Mouse (Mus musculus) midbrain, embryonic 14.5 days (tissue): ENCODE data around the gene Sik1. TPM values are rescaled to one million over a fixed set of nuclear protein-coding genes. Genes with fewer than 3 reads are reported as not detected.
"Not testable (repeated sequence)": the region's sequence is repeated elsewhere in the genome, so short reads cannot be mapped to it uniquely, and the experiment has no call there.

Experiments used
- ATAC-seq: fragments of 200-750 bp; cut with Nextera tagmentation; 2 replicates; pipeline ENCODE4 v1.8.0; 2017; ENCODE audit warnings: moderate number of reproducible peaks, moderate library complexity; ENCODE audit not compliant: low FRiP score, low TSS enrichment
- DNase-seq: peaks from one replicate; pipeline ENCODE4 v3.0.0-alpha.2; 2015
- H3K27ac ChIP-seq: fragments of 300-500 bp; sonication (generic); replicated peaks from 2 replicates; pipeline ENCODE4 v1.5.1; 2014; ENCODE audit warnings: mild to moderate bottlenecking, low read depth, low read length, moderate library complexity
- H3K27me3 ChIP-seq: fragments of 300-500 bp; sonication (generic); 2 replicates; pipeline ENCODE4 v1.6.1; 2014; ENCODE audit warnings: low read length, control low read depth, mixed read lengths; ENCODE audit not compliant: control insufficient read depth, insufficient read depth
- H3K36me3 ChIP-seq: fragments of 300-500 bp; sonication (generic); 2 replicates; pipeline ENCODE4 v1.6.1; 2014; ENCODE audit warnings: low read length, control low read depth; ENCODE audit not compliant: control insufficient read depth, insufficient read depth
- H3K4me1 ChIP-seq: fragments of 300-500 bp; sonication (generic); 2 replicates; pipeline ENCODE4 v1.6.1; 2014; ENCODE audit warnings: mild to moderate bottlenecking, antibody characterized with exemption, low read length, control low read depth; ENCODE audit not compliant: control insufficient read depth, insufficient read depth
- H3K4me2 ChIP-seq: fragments of 300-500 bp; sonication (generic); 2 replicates; pipeline ENCODE4 v1.6.1; 2014; ENCODE audit warnings: mild to moderate bottlenecking, low read length, moderate library complexity
- H3K4me3 ChIP-seq: fragments of 300-500 bp; sonication (generic); replicated peaks from 2 replicates; pipeline ENCODE4 v1.5.1; 2014; ENCODE audit warnings: low read depth, low read length
- H3K9ac ChIP-seq: fragments of 300-500 bp; sonication (generic); replicated peaks from 2 replicates; pipeline ENCODE4 v1.6.1; 2014; ENCODE audit warnings: mild to moderate bottlenecking, low read length, moderate library complexity
- H3K9me3 ChIP-seq: fragments of 300-500 bp; sonication (generic); 2 replicates; pipeline ENCODE4 v1.6.1; 2016; ENCODE audit warnings: low read length, control low read depth, mixed read lengths; ENCODE audit not compliant: control insufficient read depth
- WGBS: fragments of 180-500 bp; shearing (Covaris S2); extraction: QIAGEN DNeasy Blood & Tissue Kit; methylation state at CpG from one replicate; pipeline ENCODE4 v1.1.7; 2014; 5-methylcytosine and 5-hydroxymethylcytosine counted together
- polyA plus RNA-seq: library from polyadenylated mRNA; unstranded; fragments of >200 nt; fragmentation: Nextera tagmentation; extraction: Ambion mirVana; gene quantifications from 2 replicates; pipeline ENCODE4 v1.2.1, GENCODE M21; 2014

The Sik1 gene
- polyA plus RNA-seq, 1 experiment from 2014 or later, result 19.3 TPM

DNA sequence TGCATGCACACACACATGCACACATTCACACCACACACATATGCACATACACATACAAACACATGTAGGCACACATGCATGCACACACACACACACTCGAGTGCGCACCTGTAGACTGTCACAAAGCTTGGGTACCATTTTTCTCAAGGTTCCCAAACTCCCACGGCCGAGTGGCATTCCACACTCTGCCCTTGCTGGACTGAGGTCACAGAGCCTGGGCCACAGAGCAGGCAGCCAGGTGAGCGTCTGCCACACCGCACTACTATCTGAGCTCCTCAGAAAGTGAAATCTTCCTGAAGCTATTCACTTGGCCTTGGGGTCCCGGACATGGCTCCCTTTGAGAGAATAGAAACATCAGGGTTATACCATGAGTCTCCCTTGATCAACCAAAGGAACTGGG lies 40.7 kb upstream of the Sik1 start:
- no peaks in the 10 kb centered on the region for H3K27me3 ChIP-seq
- ATAC-seq (no peak), DNase-seq (no peak)
- whole genome bisulfite sequencing, result 97% methylated on average over 7 of the region's 7 CpGs
- H3K4me2 ChIP-seq, result no peak overlapping the region
- H3K4me3 ChIP-seq, result no peak overlapping the region
- H3K9ac ChIP-seq, result no peak overlapping the region
- H3K27ac ChIP-seq, result no peak overlapping the region
- H3K4me1 ChIP-seq, result peaks cover 12% of the 10 kb centered on the region; the same call in 1 of the 2 replicates
- H3K9me3 ChIP-seq, result no peaks in the 10 kb centered on the region
- H3K36me3 ChIP-seq, result no peaks in the 10 kb centered on the region

DNA sequence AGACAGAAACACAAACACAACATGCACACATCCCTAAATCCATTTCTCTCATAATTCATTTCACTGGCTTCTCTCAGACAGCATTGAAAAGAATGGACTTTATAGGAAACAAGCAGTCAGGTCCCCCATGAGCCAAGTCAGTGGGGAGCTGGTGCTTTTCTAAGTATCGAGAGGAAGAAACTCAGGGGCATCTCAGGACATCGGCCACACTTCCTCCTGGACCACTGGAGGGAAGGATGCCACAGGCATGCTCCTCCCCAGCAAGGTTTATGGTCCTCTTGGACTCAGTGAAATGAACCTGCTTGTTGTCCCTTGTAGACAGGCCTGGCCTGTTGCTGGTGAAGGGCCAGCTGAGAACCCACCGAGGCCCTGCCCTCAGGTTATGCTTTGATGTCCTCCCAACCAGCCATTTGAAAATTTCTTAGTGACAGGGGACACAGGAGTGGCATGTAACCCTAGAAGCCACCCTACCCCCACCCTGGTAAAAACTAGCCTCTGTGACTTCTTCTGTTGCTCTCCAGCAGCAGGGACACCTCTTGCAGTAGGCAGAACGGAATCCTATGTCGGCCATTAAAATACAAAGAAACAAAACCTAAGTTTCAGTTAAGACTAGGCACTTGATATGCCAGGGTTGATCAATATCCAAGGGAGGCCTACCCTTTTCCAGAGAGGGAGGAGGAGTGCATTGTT lies 37.9 kb upstream of the Sik1 start:
- Histone ChIP-seq H3K36me3 (no peaks in the 10 kb centered on the region), H3K27ac (no peak overlapping the region), H3K4me2 (no peak overlapping the region), H3K4me3 (no peak overlapping the region), H3K4me1 (peaks cover 12% of the 10 kb centered on the region; the same call in 1 of the 2 replicates), H3K9me3 (no peaks in the 10 kb centered on the region), H3K9ac (no peak overlapping the region), H3K27me3 (no peaks in the 10 kb centered on the region)
- 91% methylated on average over 5 of the region's 5 CpGs for WGBS
- DNase-seq (no peak), ATAC-seq (no peak)

- H3K4me3 ChIP-seq, result no peak overlapping the region
- H3K4me1 ChIP-seq, result peaks cover 12% of the 10 kb centered on the region; the same call in 1 of the 2 replicates
- no peak overlapping the region for H3K9ac ChIP-seq
- H3K9me3 ChIP-seq, result no peaks in the 10 kb centered on the region
- ATAC-seq (no peak), DNase-seq (peak; percentile 51)
- H3K4me2 ChIP-seq, result no peak overlapping the region
- WGBS, result 43% methylated on average over 10 of the region's 10 CpGs
- no peaks in the 10 kb centered on the region for H3K36me3 ChIP-seq
- no peak overlapping the region for H3K27ac ChIP-seq
- no peaks in the 10 kb centered on the region for H3K27me3 ChIP-seq
Observed at GRCm38 (mm10) chr17:31892750-31893149, 37.1 kb upstream of the Sik1 start.

GRCm38 (mm10) chr17:31891858-31892257 lies 36.3 kb upstream of the Sik1 start:
- no peak overlapping the region for H3K4me3 ChIP-seq
- no peak for DNase-seq
- no peak for ATAC-seq
- 83% methylated on average over 4 of the region's 4 CpGs for WGBS
- no peak overlapping the region for H3K4me2 ChIP-seq
- H3K36me3 ChIP-seq, result no peaks in the 10 kb centered on the region
- H3K4me1 ChIP-seq, result peaks cover 12% of the 10 kb centered on the region; the same call in 1 of the 2 replicates
- H3K9me3 ChIP-seq, result no peaks in the 10 kb centered on the region
- H3K27me3 ChIP-seq, result no peaks in the 10 kb centered on the region
- H3K27ac ChIP-seq, result 0 out of 2 replicates have a peak overlapping the region, but pooled peaks have one; percentile 8
- no peak overlapping the region for H3K9ac ChIP-seq

DNA sequence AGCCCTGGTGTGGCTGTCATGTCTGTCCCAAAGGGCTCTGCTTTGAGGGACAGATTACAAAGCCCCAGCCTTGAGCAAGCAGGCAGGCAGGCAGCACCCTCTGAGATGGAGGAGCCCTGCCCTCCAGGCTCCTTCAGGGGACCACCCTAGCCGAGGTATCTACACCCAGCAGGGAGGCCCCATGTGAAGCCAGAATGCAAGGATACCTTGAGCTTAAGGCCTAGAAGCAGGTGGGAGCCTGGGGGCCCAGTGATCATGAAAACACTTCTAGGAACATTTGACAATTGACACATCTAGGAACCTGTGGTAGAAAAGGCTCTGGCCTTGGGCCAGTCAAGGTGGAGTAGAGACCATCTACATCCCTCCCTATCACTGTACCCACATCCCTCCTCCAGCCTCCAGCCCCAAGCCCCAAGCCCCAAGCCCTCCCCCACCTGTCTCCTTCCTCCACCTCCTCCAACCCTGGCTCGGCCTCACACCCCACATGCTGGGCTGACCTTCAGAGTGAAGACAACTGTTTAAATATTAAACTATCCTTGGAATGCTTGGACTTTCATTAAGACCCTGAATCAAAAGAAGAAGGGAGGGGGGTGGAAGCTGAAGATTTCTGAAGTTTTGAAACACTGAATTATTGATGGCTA lies 34.8 kb upstream of the Sik1 start:
- ATAC-seq (no peak), DNase-seq (no peak)
- WGBS, result 36% methylated on average over 2 of the region's 2 CpGs
- Histone ChIP-seq H3K36me3 (no peaks in the 10 kb centered on the region), H3K4me1 (peaks cover 12% of the 10 kb centered on the region; the same call in 1 of the 2 replicates), H3K27me3 (no peaks in the 10 kb centered on the region), H3K4me2 (no peak overlapping the region), H3K27ac (no peak overlapping the region), H3K9ac (no peak overlapping the region), H3K9me3 (no peaks in the 10 kb centered on the region), H3K4me3 (no peak overlapping the region)

DNA sequence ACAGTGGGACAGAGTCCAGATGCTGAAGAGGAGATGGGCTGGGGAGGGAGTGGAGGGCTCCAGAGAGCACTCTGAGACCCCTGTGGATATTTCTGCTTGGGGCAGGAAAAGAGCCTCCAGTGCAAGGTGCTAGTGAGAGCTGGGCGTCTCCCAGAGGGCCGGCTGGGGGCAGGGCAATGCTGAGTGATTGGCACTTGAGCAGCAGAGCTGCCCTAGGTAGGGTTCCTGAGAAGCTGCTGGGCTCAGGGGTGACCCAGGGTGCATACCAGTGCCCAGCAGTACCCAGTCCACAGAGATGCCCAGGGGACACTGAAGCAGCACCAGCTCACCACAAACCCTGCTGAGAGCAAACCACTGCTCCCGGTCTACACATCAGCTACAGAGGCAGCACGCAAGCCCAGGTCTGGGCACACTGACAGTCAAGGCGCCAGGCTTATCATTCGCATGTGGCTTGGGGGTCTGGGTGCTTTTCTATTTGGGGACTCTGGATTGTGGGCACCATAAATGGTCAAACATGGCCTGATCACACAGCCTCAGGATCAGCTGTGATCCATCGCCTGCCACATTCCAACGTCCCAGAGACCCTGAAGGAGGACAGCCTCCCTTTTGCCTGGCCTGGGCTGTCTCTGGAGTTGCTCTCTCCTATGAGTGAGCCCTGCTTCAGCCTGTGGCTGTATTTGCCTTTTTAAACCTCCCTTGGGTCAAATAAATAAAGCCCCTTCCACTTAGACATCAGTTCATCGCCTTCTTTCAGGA lies 34.0 kb upstream of the Sik1 start:
- Histone ChIP-seq H3K9ac (no peak overlapping the region), H3K27ac (no peak overlapping the region), H3K4me2 (no peak overlapping the region), H3K4me1 (peaks cover 12% of the 10 kb centered on the region; the same call in 1 of the 2 replicates), H3K4me3 (no peak overlapping the region), H3K36me3 (no peaks in the 10 kb centered on the region), H3K9me3 (no peaks in the 10 kb centered on the region), H3K27me3 (no peaks in the 10 kb centered on the region)
- WGBS, result 78% methylated on average over 9 of the region's 9 CpGs
- no peak for DNase-seq
- no peak for ATAC-seq

DNA sequence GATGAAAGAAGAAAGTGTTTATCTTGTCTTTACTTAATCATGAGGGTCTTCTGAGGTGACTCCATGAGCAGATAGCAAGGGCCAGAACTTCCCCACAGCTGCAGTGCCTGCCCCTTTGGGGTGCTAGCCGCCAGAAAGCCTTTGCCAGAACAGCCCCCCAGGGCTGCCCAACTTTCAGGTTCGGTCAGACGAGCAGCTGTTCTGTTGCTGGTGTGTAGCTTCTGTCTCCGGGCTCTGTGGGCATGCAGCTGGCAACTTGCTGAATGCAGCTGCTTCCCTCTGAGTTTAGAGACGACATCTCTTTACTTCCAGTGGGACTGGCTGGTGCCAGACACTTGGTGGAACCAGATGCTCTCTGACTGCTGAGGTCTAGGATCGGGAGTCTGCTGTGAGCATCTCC lies 32.9 kb upstream of the Sik1 start:
- Histone ChIP-seq H3K27me3 (no peaks in the 10 kb centered on the region), H3K27ac (no peak overlapping the region), H3K36me3 (no peaks in the 10 kb centered on the region), H3K4me2 (no peak overlapping the region), H3K4me1 (peaks cover 12% of the 10 kb centered on the region; the same call in 1 of the 2 replicates), H3K4me3 (no peak overlapping the region), H3K9me3 (no peaks in the 10 kb centered on the region), H3K9ac (no peak overlapping the region)
- WGBS, result 62% methylated on average over 6 of the region's 6 CpGs
- DNase-seq (no peak), ATAC-seq (no peak)

DNA sequence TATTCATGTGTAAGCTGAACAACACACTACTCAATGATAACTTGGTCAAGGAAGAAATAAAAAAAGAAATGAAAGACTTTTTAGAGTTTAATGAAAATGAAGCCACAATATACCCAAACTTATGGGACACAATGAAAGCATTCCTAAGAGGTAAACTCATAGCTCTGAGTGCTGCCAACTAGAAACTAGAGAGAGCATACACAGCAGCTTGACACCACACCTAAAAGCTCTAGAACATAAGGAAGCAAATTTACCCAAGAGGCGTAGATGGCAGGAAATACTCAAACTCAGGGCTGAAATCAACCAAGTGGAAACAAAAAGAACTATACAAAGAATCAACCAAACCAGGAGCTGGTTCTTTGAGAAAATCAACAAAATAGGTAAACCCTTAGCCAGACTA lies 29.1 kb upstream of the Sik1 start:
- not testable (repeated sequence) for DNase-seq, H3K4me1 ChIP-seq, H3K9ac ChIP-seq, H3K4me3 ChIP-seq, H3K27me3 ChIP-seq, H3K9me3 ChIP-seq, H3K36me3 ChIP-seq, H3K4me2 ChIP-seq, ATAC-seq, H3K27ac ChIP-seq
- 94% methylated on average over 1 of the region's 1 CpGs for WGBS
